Mouse (Mus musculus) thymus, adult 2 months (tissue): ENCODE results near the gene Syt7.

ENCODE experiments used
- CTCF ChIP-seq: fragments of 200-500 bp; IDR thresholded peaks from 2 replicates; pipeline ENCODE4 v1.5.1; 2012; ENCODE audit warnings: mild to moderate bottlenecking, control low read depth, low read length, moderate library complexity, borderline replicate concordance; ENCODE audit not compliant: control insufficient read depth, poor library complexity, insufficient read depth; ENCODE audit errors: extremely low read depth
- POLR2A ChIP-seq: fragments of 200-500 bp; IDR thresholded peaks from 2 replicates; pipeline ENCODE4 v1.6.1; 2012; ENCODE audit warnings: mild to moderate bottlenecking, low read length, control low read depth, moderate library complexity; ENCODE audit not compliant: control insufficient read depth, poor library complexity, insufficient read depth; ENCODE audit errors: extremely low read depth

GRCm38 (mm10) chr19:10496976-10497375, 108.1 kb downstream of the Syt7 start:
- TF ChIP-seq POLR2A (no peak), CTCF (no peak)
